Mouse (Mus musculus) testis, postnatal 14 days (tissue): ENCODE results near the gene Abcf2.
"Not testable (repeated sequence)": the region's sequence is repeated elsewhere in the genome, so short reads cannot be mapped to it uniquely, and the experiment has no call there.

Experiments used
- DNase-seq: peaks from one replicate; pipeline ENCODE4 v3.0.0; 2021; ENCODE audit warnings: low spot score

Abcf2 gene

GRCm38 (mm10) chr5:24586106-24586505 is 8.8 kb upstream of the Abcf2 start:
- DNase-seq: no peak

GRCm38 (mm10) chr5:24578109-24578963 is 1.1 kb upstream of the Abcf2 start:
- DNase-seq: no peak

GRCm38 (mm10) chr5:24576801-24577182 is 475 bp downstream of the Abcf2 start:
- DNase-seq: no peak

GRCm38 (mm10) chr5:24575948-24576347 is 1.3 kb downstream of the Abcf2 start:
- no peak for DNase-seq

GRCm38 (mm10) chr5:24556709-24557108 is 20.6 kb downstream of the Abcf2 start, which contains the start of gene 4931409K22Rik:
4931409K22Rik (minus strand) TSS chr5:24556809.
- no peak for DNase-seq

GRCm38 (mm10) chr5:24555335-24555734 is 21.9 kb downstream of the Abcf2 start:
- DNase-seq: not testable (repeated sequence)

GRCm38 (mm10) chr5:24553621-24554244 is 23.5 kb downstream of the Abcf2 start:
- DNase-seq: no peak

GRCm38 (mm10) chr5:24551317-24551688 is 26.0 kb downstream of the Abcf2 start:
- no peak for DNase-seq

GRCm38 (mm10) chr5:24550598-24551316 is 26.5 kb downstream of the Abcf2 start:
- DNase-seq: no peak

GRCm38 (mm10) chr5:24542643-24543042 is 34.6 kb downstream of the Abcf2 start:
- DNase-seq: no peak

- DNase-seq: no peak
Observed at GRCm38 (mm10) chr5:24541144-24541569, 36.1 kb downstream of the Abcf2 start.

- DNase-seq: no peak
Observed at GRCm38 (mm10) chr5:24540387-24541143, 36.7 kb downstream of the Abcf2 start, which contains the start of gene Asb10. Asb10 (minus strand) TSS chr5:24540978.

GRCm38 (mm10) chr5:24539571-24540296 is 37.5 kb downstream of the Abcf2 start:
- DNase-seq: no peak

- DNase-seq: no peak
Observed at GRCm38 (mm10) chr5:24537618-24538017, 39.6 kb downstream of the Abcf2 start.

- DNase-seq: no peak
Observed at GRCm38 (mm10) chr5:24536511-24536910, 40.8 kb downstream of the Abcf2 start.

- DNase-seq: no peak
Observed at GRCm38 (mm10) chr5:24535731-24536130, 41.5 kb downstream of the Abcf2 start.

GRCm38 (mm10) chr5:24534292-24534691 is 43.0 kb downstream of the Abcf2 start:
- DNase-seq: no peak

- no peak for DNase-seq
Observed at GRCm38 (mm10) chr5:24533391-24533790, 43.9 kb downstream of the Abcf2 start.

- peak; percentile 88 for DNase-seq
Observed at GRCm38 (mm10) chr5:24530042-24530689, 47.1 kb downstream of the Abcf2 start.

GRCm38 (mm10) chr5:24527780-24528179 is 49.5 kb downstream of the Abcf2 start:
- DNase-seq: no peak

GRCm38 (mm10) chr5:24526889-24527230 is 50.4 kb downstream of the Abcf2 start, which contains the start of gene Gbx1:
Gbx1 (minus strand) TSS chr5:24527202.
- no peak for DNase-seq
